Mouse (Mus musculus) cerebral cortex, adult 2 months (tissue): ENCODE data around the gene Cyp4f18.

ENCODE experiments used
- WGBS: fragments of 180-500 bp; shearing (Covaris S2); methylation state at CpG from one replicate; pipeline ENCODE4 v1.1.7; 2018; 5-methylcytosine and 5-hydroxymethylcytosine counted together

Gene Cyp4f18

GRCm38 (mm10) chr8:72009473-72009872 lies at the start of gene Cyp4f18:
Cyp4f18 (minus strand) TSS chr8:72009626.
- 76% methylated on average over 3 of the region's 3 CpGs for WGBS

GRCm38 (mm10) chr8:72057643-72058042 lies 48.2 kb upstream of the Cyp4f18 start:
- WGBS = 94% methylated on average over 3 of the region's 4 CpGs

GRCm38 (mm10) chr8:72042493-72042892 lies 33.1 kb upstream of the Cyp4f18 start:
- 92% methylated on average over 1 of the region's 1 CpGs for WGBS

- WGBS = 79% methylated on average over 4 of the region's 4 CpGs
These were observed 31.5 kb upstream of the Cyp4f18 start, which contains the start of gene Olfr372 for GRCm38 (mm10) chr8:72040918-72041317. Olfr372 (plus strand) TSS chr8:72041218.

GRCm38 (mm10) chr8:72032926-72033325 lies 23.5 kb upstream of the Cyp4f18 start:
- 10% methylated on average over 4 of the region's 4 CpGs for WGBS

GRCm38 (mm10) chr8:72024886-72025285 lies 15.5 kb upstream of the Cyp4f18 start:
- WGBS = 5% methylated on average over 4 of the region's 9 CpGs

- WGBS = 50% methylated on average over 2 of the region's 2 CpGs
These were observed 10.4 kb upstream of the Cyp4f18 start for GRCm38 (mm10) chr8:72019816-72020215.

GRCm38 (mm10) chr8:72019022-72019421 lies 9.6 kb upstream of the Cyp4f18 start:
- 70% methylated on average over 1 of the region's 1 CpGs for WGBS

GRCm38 (mm10) chr8:72018141-72018540 lies 8.7 kb upstream of the Cyp4f18 start:
- WGBS = 50% methylated on average over 2 of the region's 2 CpGs

- 81% methylated on average over 2 of the region's 2 CpGs for WGBS
These were observed 7.9 kb upstream of the Cyp4f18 start for GRCm38 (mm10) chr8:72017339-72017738.

- 65% methylated on average over 6 of the region's 6 CpGs for WGBS
These were observed 4.2 kb upstream of the Cyp4f18 start for GRCm38 (mm10) chr8:72013506-72014228.

GRCm38 (mm10) chr8:72008134-72008641 lies 1.2 kb downstream of the Cyp4f18 start:
- 68% methylated on average over 3 of the region's 3 CpGs for WGBS

- WGBS = 59% methylated on average over 1 of the region's 1 CpGs
These were observed 2.7 kb downstream of the Cyp4f18 start for GRCm38 (mm10) chr8:72006763-72007162.

GRCm38 (mm10) chr8:72005912-72006311 lies 3.5 kb downstream of the Cyp4f18 start:
- WGBS = 86% methylated on average over 3 of the region's 3 CpGs

- 64% methylated on average over 3 of the region's 3 CpGs for WGBS
These were observed 9.2 kb downstream of the Cyp4f18 start for GRCm38 (mm10) chr8:72000223-72000622.

- WGBS = 89% methylated on average over 1 of the region's 1 CpGs
These were observed 10.0 kb downstream of the Cyp4f18 start for GRCm38 (mm10) chr8:71999434-71999833.

- 55% methylated on average over 13 of the region's 13 CpGs for WGBS
These were observed 20.4 kb downstream of the Cyp4f18 start for GRCm38 (mm10) chr8:71988867-71989599.

GRCm38 (mm10) chr8:71988110-71988866 lies 21.1 kb downstream of the Cyp4f18 start:
- 9% methylated on average over 24 of the region's 24 CpGs for WGBS

- 62% methylated on average over 4 of the region's 4 CpGs for WGBS
These were observed 24.8 kb downstream of the Cyp4f18 start for GRCm38 (mm10) chr8:71984601-71985000.

GRCm38 (mm10) chr8:71981456-71981855 lies 28.0 kb downstream of the Cyp4f18 start:
- WGBS = 73% methylated on average over 4 of the region's 4 CpGs

GRCm38 (mm10) chr8:71981032-71981431 lies 28.4 kb downstream of the Cyp4f18 start:
- WGBS = 73% methylated on average over 2 of the region's 2 CpGs

GRCm38 (mm10) chr8:71974211-71974610 lies 35.2 kb downstream of the Cyp4f18 start:
- 77% methylated on average over 3 of the region's 3 CpGs for WGBS
